Mouse (Mus musculus): ENCODE results near the gene Tmem200b.

- TF ChIP-seq CTCF (conservative IDR thresholded peaks at IDR 0.05; ENCODE audit: low read length) (no peak), NANOG (IDR thresholded peaks at IDR 0.05; ENCODE audit: borderline replicate concordance, low read length) (no peak)
These were observed 22.4 kb upstream of the Tmem200b start for GRCm38 (mm10) chr4:131899180-131899554.

All from E14TG2a.4 (cell line).